In the genomic region with DNA sequence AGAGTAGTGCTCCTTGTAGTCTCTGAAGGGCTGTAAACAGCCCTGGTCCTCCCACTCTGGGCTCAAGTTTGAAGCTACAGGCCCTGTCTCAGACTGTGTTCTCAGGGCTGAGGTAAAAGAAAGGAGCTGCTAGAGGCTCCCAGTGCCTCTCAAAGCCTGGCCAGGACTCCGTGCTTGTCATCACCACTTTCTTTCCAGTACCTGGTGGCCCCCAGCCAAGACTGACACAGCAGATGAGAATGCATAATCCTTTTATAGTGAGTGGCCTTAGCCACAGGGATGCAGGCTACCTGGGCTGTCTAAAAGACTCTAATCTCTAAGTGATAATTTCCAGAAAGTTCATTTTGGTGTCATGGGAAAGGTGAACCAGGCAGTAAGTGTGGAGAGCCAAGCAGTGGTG, we compare ENCODE assay signal across 22 mouse cellular contexts. TPM values are rescaled to one million over a fixed set of nuclear protein-coding genes. Genes with fewer than 3 reads are reported as not detected.
DNase-seq lines count a peak whose midpoint lies in the region; ATAC-seq and TF ChIP-seq lines count a peak whose summit lies in the region.
"Had no signal": no experiment of that assay in that cellular context is flagged by ENCODE, and none has a peak within 500 bp of the region (broad histone marks: within the 10 kb centered on the region; RNA-seq: fewer than 3 reads in every experiment).

No protein-coding gene starts in this region.

- WGBS in embryonic facial prominence, embryonic 15.5 days = 63% methylated on average over 1 of the region's 1 CpGs
- 79% methylated on average over 1 of the region's 1 CpGs for WGBS in embryonic facial prominence, embryonic 10.5 days
- 50% methylated on average over 1 of the region's 1 CpGs for WGBS in lung, postnatal 0 days

- no peaks in the 10 kb centered on the region for H3K36me3 ChIP-seq in embryonic facial prominence, embryonic 15.5 days
- no peaks in the 10 kb centered on the region for H3K36me3 ChIP-seq in embryonic facial prominence, embryonic 10.5 days (replicated peaks)
- no peaks in the 10 kb centered on the region for H3K36me3 ChIP-seq in lung, postnatal 0 days (ENCODE audit: insufficient read depth, low read length)
- H3K36me3 ChIP-seq: forebrain, embryonic 10.5 days; heart, embryonic 12.5 days; intestine, embryonic 15.5 days; stomach, embryonic 15.5 days had no signal

- no peaks in the 10 kb centered on the region for H3K27me3 ChIP-seq in embryonic facial prominence, embryonic 15.5 days
- H3K27me3 ChIP-seq in embryonic facial prominence, embryonic 10.5 days (replicated peaks; ENCODE audit: low read depth, poor library complexity, severe bottlenecking) = no peaks in the 10 kb centered on the region
- no peaks in the 10 kb centered on the region for H3K27me3 ChIP-seq in lung, postnatal 0 days (replicated peaks; ENCODE audit: insufficient read depth, low read length)
- H3K27me3 ChIP-seq: CH12.LX; heart, embryonic 12.5 days; intestine, embryonic 15.5 days; megakaryocyte, embryonic 14.5 days; stomach, embryonic 15.5 days had no signal

- H3K9me3 ChIP-seq in embryonic facial prominence, embryonic 15.5 days (replicated peaks) = no peaks in the 10 kb centered on the region
- H3K9me3 ChIP-seq in embryonic facial prominence, embryonic 10.5 days = no peaks in the 10 kb centered on the region
- H3K9me3 ChIP-seq in lung, postnatal 0 days (ENCODE audit: low read length) = no peaks in the 10 kb centered on the region
- H3K9me3 ChIP-seq: forebrain, embryonic 10.5 days; heart, embryonic 12.5 days; intestine, embryonic 15.5 days; stomach, embryonic 15.5 days had no signal

- H3K9ac ChIP-seq in embryonic facial prominence, embryonic 15.5 days = no peak overlapping the region
- H3K9ac ChIP-seq in lung, postnatal 0 days (replicated peaks; ENCODE audit: low read depth) = no peak overlapping the region
- H3K9ac ChIP-seq: heart, embryonic 12.5 days; hindbrain, embryonic 14.5 days; intestine, embryonic 15.5 days; lung, embryonic 14.5 days; stomach, embryonic 15.5 days had no signal

- H3K4me3 ChIP-seq in embryonic facial prominence, embryonic 15.5 days (replicated peaks) = no peak overlapping the region
- H3K4me3 ChIP-seq in embryonic facial prominence, embryonic 10.5 days = no peak overlapping the region
- H3K4me3 ChIP-seq in lung, postnatal 0 days (ENCODE audit: low read depth, low read length) = no peak overlapping the region
- no peak overlapping the region for H3K4me3 ChIP-seq in left cerebral cortex, adult 2 months
- H3K4me3 ChIP-seq: forebrain, embryonic 10.5 days; gastrocnemius, adult 2 months; heart, embryonic 12.5 days; intestine, embryonic 15.5 days; megakaryocyte, embryonic 14.5 days; stomach, embryonic 15.5 days had no signal

- no peak overlapping the region for H3K27ac ChIP-seq in embryonic facial prominence, embryonic 15.5 days (replicated peaks)
- H3K27ac ChIP-seq in embryonic facial prominence, embryonic 10.5 days (replicated peaks) = no peak overlapping the region
- no peak overlapping the region for H3K27ac ChIP-seq in lung, postnatal 0 days (ENCODE audit: low read length)
- no peak overlapping the region for H3K27ac ChIP-seq in left cerebral cortex, adult 2 months
- H3K27ac ChIP-seq: forebrain, embryonic 10.5 days; gastrocnemius, adult 2 months; hindbrain, embryonic 14.5 days; intestine, embryonic 15.5 days; stomach, embryonic 15.5 days had no signal

- DNase-seq in embryonic facial prominence, embryonic 10.5 days (ENCODE audit: low spot score) = no peak
- peak; percentile 15 for DNase-seq in lung, postnatal 0 days (ENCODE audit: low spot score)
- no peak for DNase-seq in lung, postnatal 25 days (ENCODE audit: low spot score)
- DNase-seq in cerebellum, adult 9-10 months = peak; percentile 41
- peak; percentile 20 for DNase-seq in lung, postnatal 14 days
- no peak for DNase-seq in left cerebral cortex, adult 2 months (ENCODE audit: extremely low spot score in 1 of 2, low spot score in 2 of 2)
- DNase-seq: embryo, embryonic 11 days; gastrocnemius, adult 2 months; kidney, adult 9 months; kidney, postnatal 4 days; lung, embryonic 14.5 days; retina, postnatal 1 day had no signal

- intact Hi-C loops in left cerebral cortex, adult 2 months (cut with DNase I) = no loop called here

- peaks cover 18% of the 10 kb centered on the region for H3K4me1 ChIP-seq in embryonic facial prominence, embryonic 15.5 days
- H3K4me1 ChIP-seq in embryonic facial prominence, embryonic 10.5 days = peaks cover 16% of the 10 kb centered on the region
- no peaks in the 10 kb centered on the region for H3K4me1 ChIP-seq in lung, postnatal 0 days (ENCODE audit: insufficient read depth, low read depth, low read length)
- H3K4me1 ChIP-seq: intestine, embryonic 15.5 days had no signal

- no peak overlapping the region for H3K4me2 ChIP-seq in embryonic facial prominence, embryonic 15.5 days (replicated peaks)
- no peak overlapping the region for H3K4me2 ChIP-seq in lung, postnatal 0 days (replicated peaks; ENCODE audit: low read depth, low read length)
- H3K4me2 ChIP-seq: heart, embryonic 12.5 days; hindbrain, embryonic 14.5 days; intestine, embryonic 15.5 days; liver, embryonic 11.5 days; lung, embryonic 14.5 days; stomach, embryonic 15.5 days had no signal

- 0 out of 2 replicates have a peak, but pooled peaks have one; percentile 17 for ATAC-seq in embryonic facial prominence, embryonic 15.5 days (ENCODE audit: insufficient number of reproducible peaks, low FRiP score, low TSS enrichment, low read depth)
- ATAC-seq in lung, postnatal 0 days = 0 out of 2 replicates have a peak, but pooled peaks have one; percentile 12
- ATAC-seq: intestine, embryonic 15.5 days; midbrain, embryonic 16.5 days had no signal

- TF ChIP-seq EP300 in lung, postnatal 0 days (IDR thresholded peaks at IDR 0.05) = no peak

- TF ChIP-seq CTCF in lung, postnatal 0 days (IDR thresholded peaks at IDR 0.05) = no peak
- no peak for TF ChIP-seq CTCF in left cerebral cortex, adult 2 months (IDR thresholded peaks at IDR 0.05)

RNA-seq across cellular contexts. Expression of a gene that starts 54.3 kb away (rescaled TPM):
- polyA plus RNA-seq in embryonic facial prominence, embryonic 15.5 days (2015; fragmentation: Nextera tagmentation; extraction: Ambion mirVana) = 12.4 and 12.8 TPM in 2 replicates
- 11.2 and 11.9 TPM in 2 replicates for polyA plus RNA-seq in embryonic facial prominence, embryonic 10.5 days (2016; fragmentation: Nextera tagmentation; extraction: Ambion mirVana)
- polyA plus RNA-seq in lung, postnatal 0 days (2015; fragmentation: Nextera tagmentation; extraction: Ambion mirVana) = 11.8 and 13.1 TPM in 2 replicates
- 10 to 100 TPM; 32.8 to 34.3 TPM for total RNA-seq in left cerebral cortex, adult 2 months (2021)

Comparison
In these comparisons a context has a peak if more than half of its experiments do, and no peak if none do; other contexts are left out.
1. DNase-seq: peak in lung, postnatal 0 days (single experiment), cerebellum, adult 9-10 months (single experiment) and lung, postnatal 14 days (single experiment); none in embryonic facial prominence, embryonic 10.5 days (single experiment), lung, postnatal 25 days (single experiment) and left cerebral cortex, adult 2 months (0 of 2).